Mouse (Mus musculus) MEL (cell line): ENCODE data around the gene Gm20388. TPM values are rescaled to one million over a fixed set of nuclear protein-coding genes. Genes with fewer than 3 reads are reported as not detected.
A peak's percentile ranks its signal among the peaks of the same experiment; 100 is the strongest.

Source experiments
- DNase-seq: peaks from one replicate; pipeline ENCODE4 v3.0.0; 2011; ENCODE audit warnings: low read depth, low spot score
- H3K27ac ChIP-seq: 2 replicates; pipeline ENCODE4 v1.5.1; 2012; ENCODE audit warnings: low read depth, mild to moderate bottlenecking, control low read depth, low read length, moderate library complexity; ENCODE audit not compliant: control insufficient read depth
- H3K27me3 ChIP-seq, 2 experiments: fragments of 150-350 bp in 1 of 2; sonication (generic) in 1 of 2; 2 replicates each; pipeline ENCODE4 v1.6.1; 2012; ENCODE audit warnings: low read length in 2 of 2, mild to moderate bottlenecking in 2 of 2, improper control_type of control experiment in 1 of 2, moderate library complexity in 1 of 2; ENCODE audit not compliant: insufficient read depth in 2 of 2, control insufficient read depth in 1 of 2
- H3K36me3 ChIP-seq, 2 experiments: 2 replicates each; pipeline ENCODE4 v1.6.1; 2012 to 2014; ENCODE audit warnings: low read length in 2 of 2, improper control_type of control experiment in 1 of 2, inconsistent platforms in 1 of 2, mild to moderate bottlenecking in 1 of 2; ENCODE audit not compliant: insufficient read depth in 2 of 2, control insufficient read depth in 1 of 2
- H3K4me1 ChIP-seq, 2 experiments: fragments of 150-350 bp in 1 of 2; sonication (generic) in 1 of 2; 2 replicates each; pipeline ENCODE4 v1.6.1; 2012; ENCODE audit warnings: low read length in 2 of 2, improper control_type of control experiment in 1 of 2, mild to moderate bottlenecking in 1 of 2; ENCODE audit not compliant: insufficient read depth in 2 of 2, control insufficient read depth in 1 of 2
- H3K4me3 ChIP-seq, 2 experiments: fragments of 150-350 bp in 1 of 2; sonication (generic) in 1 of 2; 2 replicates each; pipeline ENCODE4 v1.5.1; 2012; ENCODE audit warnings: low read depth in 2 of 2, low read length in 2 of 2, mild to moderate bottlenecking in 2 of 2, moderate library complexity in 2 of 2, control low read depth in 1 of 2, improper control_type of control experiment in 1 of 2; ENCODE audit not compliant: control insufficient read depth in 1 of 2, insufficient read depth in 1 of 2
- H3K79me2 ChIP-seq: 2 replicates; pipeline ENCODE4 v1.6.1; 2012; ENCODE audit warnings: mild to moderate bottlenecking, low read length, moderate library complexity; ENCODE audit not compliant: control insufficient read depth, poor library complexity, insufficient read depth
- H3K9ac ChIP-seq: 2 replicates; pipeline ENCODE4 v1.6.1; 2012; ENCODE audit warnings: low read depth, mild to moderate bottlenecking, control low read depth, low read length, moderate library complexity; ENCODE audit not compliant: control insufficient read depth, poor library complexity, severe bottlenecking
- H3K9me3 ChIP-seq: fragments of 150-350 bp; sonication (generic); replicated peaks from 2 replicates; pipeline ENCODE4 v1.6.1; 2012; ENCODE audit warnings: mild to moderate bottlenecking, low read length, improper control_type of control experiment, moderate library complexity; ENCODE audit not compliant: insufficient read depth
- CHD2 ChIP-seq: IDR thresholded peaks from 2 replicates; pipeline ENCODE4 v1.6.1; 2011; ENCODE audit warnings: low read length, improper control_type of control experiment
- CTCF ChIP-seq, 3 experiments: IDR thresholded peaks in 2 of 3; conservative IDR thresholded peaks in 1 of 3; 2 replicates each; pipeline ENCODE4 v1.5.1; 2011 to 2012; ENCODE audit warnings: low read length in 3 of 3, low read depth in 2 of 3, mild to moderate bottlenecking in 2 of 3, improper control_type of control experiment in 1 of 3, inconsistent platforms in 1 of 3, mixed read lengths in 1 of 3, moderate library complexity in 1 of 3; ENCODE audit not compliant: control insufficient read depth in 1 of 3, insufficient read depth in 1 of 3, poor library complexity in 1 of 3, severe bottlenecking in 1 of 3
- E2F4 ChIP-seq: IDR thresholded peaks from 2 replicates; pipeline ENCODE4 v1.6.1; 2011; ENCODE audit warnings: low read depth, low read length, improper control_type of control experiment, borderline replicate concordance
- ELF1 ChIP-seq: IDR thresholded peaks from 2 replicates; pipeline ENCODE4 v1.6.1; 2014; ENCODE audit warnings: low read depth, mild to moderate bottlenecking, inconsistent platforms, low read length, improper control_type of control experiment, moderate library complexity
- EP300 ChIP-seq, 2 experiments: IDR thresholded peaks; 2 replicates each; pipeline ENCODE4 v1.6.1; 2011; ENCODE audit warnings: improper control_type of control experiment in 2 of 2, low read length in 2 of 2, low read depth in 1 of 2, mild to moderate bottlenecking in 1 of 2
- HCFC1 ChIP-seq: IDR thresholded peaks from 2 replicates; pipeline ENCODE4 v1.6.1; 2012; ENCODE audit warnings: low read depth, mild to moderate bottlenecking, inconsistent platforms, low read length, improper control_type of control experiment, moderate library complexity
- JUND ChIP-seq: IDR thresholded peaks from 2 replicates; pipeline ENCODE4 v1.6.1; 2011; ENCODE audit warnings: low read depth, mild to moderate bottlenecking, improper control_type of control experiment, low read length
- KAT2A ChIP-seq: conservative IDR thresholded peaks from 2 replicates; pipeline ENCODE4 v1.6.1; 2012; ENCODE audit warnings: low read depth, low read length, improper control_type of control experiment, inconsistent platforms
- MAFK ChIP-seq: IDR thresholded peaks from 2 replicates; pipeline ENCODE4 v1.6.1; 2011; ENCODE audit warnings: low read depth, mild to moderate bottlenecking, low read length, improper control_type of control experiment, borderline replicate concordance
- MAX ChIP-seq: IDR thresholded peaks from 2 replicates; pipeline ENCODE4 v1.6.1; 2011; ENCODE audit warnings: low read length, improper control_type of control experiment
- MAZ ChIP-seq: IDR thresholded peaks from 2 replicates; pipeline ENCODE4 v1.6.1; 2012; ENCODE audit warnings: low read depth, mild to moderate bottlenecking, inconsistent platforms, low read length, improper control_type of control experiment
- MYB ChIP-seq: IDR thresholded peaks from 2 replicates; pipeline ENCODE4 v1.6.1; 2011; ENCODE audit warnings: mild to moderate bottlenecking, low read depth, low read length, improper control_type of control experiment
- MYC ChIP-seq: IDR thresholded peaks from 2 replicates; pipeline ENCODE4 v1.6.1; 2011; ENCODE audit warnings: low read depth, mild to moderate bottlenecking, low read length, improper control_type of control experiment, moderate library complexity
- NELFE ChIP-seq: IDR thresholded peaks from 2 replicates; pipeline ENCODE4 v1.6.1; 2011; ENCODE audit warnings: low read depth, low read length, improper control_type of control experiment
- POLR2A ChIP-seq, 2 experiments: IDR thresholded peaks; 2 replicates each; pipeline ENCODE4 v1.6.1; 2011 to 2012; ENCODE audit warnings: low read length in 2 of 2, mild to moderate bottlenecking in 2 of 2, control low read depth in 1 of 2, improper control_type of control experiment in 1 of 2, low read depth in 1 of 2, moderate library complexity in 1 of 2; ENCODE audit not compliant: control insufficient read depth in 1 of 2, insufficient read depth in 1 of 2, poor library complexity in 1 of 2
- POLR2AphosphoS5 ChIP-seq: IDR thresholded peaks from 2 replicates; pipeline ENCODE4 v1.6.1; 2012; ENCODE audit warnings: low read depth, borderline replicate concordance, mild to moderate bottlenecking, inconsistent platforms, low read length, moderate library complexity, mixed read lengths
- RAD21 ChIP-seq: IDR thresholded peaks from 2 replicates; pipeline ENCODE4 v1.6.1; 2011; ENCODE audit warnings: mild to moderate bottlenecking, low read depth, low read length, improper control_type of control experiment
- RCOR1 ChIP-seq: IDR thresholded peaks from 2 replicates; pipeline ENCODE4 v1.6.1; 2012; ENCODE audit warnings: low read depth, mild to moderate bottlenecking, inconsistent platforms, low read length, improper control_type of control experiment
- SMC3 ChIP-seq: IDR thresholded peaks from 2 replicates; pipeline ENCODE4 v1.6.1; 2011; ENCODE audit warnings: low read depth, low read length, improper control_type of control experiment
- TCF12 ChIP-seq: IDR thresholded peaks from 2 replicates; pipeline ENCODE4 v1.6.1; 2014; ENCODE audit warnings: low read depth, mild to moderate bottlenecking, inconsistent platforms, low read length, improper control_type of control experiment, moderate library complexity
- UBTF ChIP-seq: IDR thresholded peaks from 2 replicates; pipeline ENCODE4 v1.6.1; 2012; ENCODE audit warnings: low read depth, mild to moderate bottlenecking, inconsistent platforms, low read length, improper control_type of control experiment, moderate library complexity, borderline replicate concordance; ENCODE audit not compliant: insufficient read depth
- USF2 ChIP-seq, 2 experiments: IDR thresholded peaks; 2 replicates each; pipeline ENCODE4 v1.6.1; 2011 to 2012; ENCODE audit warnings: improper control_type of control experiment in 2 of 2, low read length in 2 of 2, borderline replicate concordance in 1 of 2, inconsistent platforms in 1 of 2, low read depth in 1 of 2, mild to moderate bottlenecking in 1 of 2; ENCODE audit not compliant: insufficient read depth in 1 of 2
- ZMIZ1 ChIP-seq: IDR thresholded peaks from 2 replicates; pipeline ENCODE4 v1.6.1; 2012; ENCODE audit warnings: low read depth, mild to moderate bottlenecking, inconsistent platforms, low read length, improper control_type of control experiment, moderate library complexity
- ZNF384 ChIP-seq: IDR thresholded peaks from 2 replicates; pipeline ENCODE4 v1.6.1; 2012; ENCODE audit warnings: low read depth, mild to moderate bottlenecking, inconsistent platforms, low read length, improper control_type of control experiment
- polyA plus RNA-seq, 2 experiments: library from polyadenylated mRNA; stranded (reverse) in 1 of 2; unstranded in 1 of 2; fragments of >175 nt in 1 of 2; fragments of >200 nt in 1 of 2; gene quantifications; 2 replicates each; pipeline versions ENCODE4 v1.2.1 to v1.2.4; 2012; ENCODE audit warnings: low replicate concordance in 2 of 2, low read depth in 1 of 2; ENCODE audit not compliant: insufficient read length in 2 of 2, insufficient read depth in 1 of 2, missing spikeins in 1 of 2
- total RNA-seq: library from RNA; depleted of rRNA; stranded (reverse); fragments of 300-350 nt; gene quantifications from 2 replicates; pipeline ENCODE4 v1.2.3, GENCODE M21; 2012

Gm20388 gene
- total and polyA plus RNA-seq, 3 experiments: 11.1 to 17.8 TPM; not detected in 1

DNA sequence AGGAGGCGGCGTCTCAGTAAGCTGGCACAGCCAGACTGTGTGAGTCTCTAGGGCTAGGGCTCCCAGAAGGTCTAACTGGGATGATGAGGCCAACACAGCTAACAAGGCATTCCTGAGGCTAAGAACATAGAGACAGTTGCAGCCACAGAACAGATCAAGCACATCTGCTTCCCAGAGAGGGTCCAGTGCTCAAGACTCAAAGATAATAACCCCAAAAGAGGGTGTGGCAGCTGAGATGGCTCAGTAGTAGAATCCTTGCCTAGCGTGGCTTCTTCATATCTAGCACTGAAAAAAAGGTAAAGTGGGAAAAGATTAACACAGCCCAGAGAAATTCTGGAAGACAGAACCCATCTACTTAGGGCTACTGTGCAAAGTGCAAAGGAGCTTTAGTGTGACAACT, 3045.4 kb downstream of the Gm20388 start (continued):
- no peak for TF ChIP-seq NELFE
- TF ChIP-seq KAT2A: no peak
- no peak for TF ChIP-seq MAFK
- no peak for TF ChIP-seq POLR2A (IDR thresholded peaks at IDR 0.05; ENCODE audit: control insufficient read depth in 1 of 2, insufficient read depth in 1 of 2, low read depth in 1 of 2, low read length in 2 of 2, poor library complexity in 1 of 2)
- TF ChIP-seq EP300 (IDR thresholded peaks at IDR 0.05; ENCODE audit: low read depth in 1 of 2, low read length in 2 of 2): peak; percentile 69 to 82
- no peak for TF ChIP-seq USF2 (IDR thresholded peaks at IDR 0.05; ENCODE audit: borderline replicate concordance in 1 of 2, insufficient read depth in 1 of 2, low read depth in 1 of 2, low read length in 2 of 2)
- no peak for TF ChIP-seq E2F4
- no peak for TF ChIP-seq MYB
- no peak for TF ChIP-seq ZMIZ1

DNA sequence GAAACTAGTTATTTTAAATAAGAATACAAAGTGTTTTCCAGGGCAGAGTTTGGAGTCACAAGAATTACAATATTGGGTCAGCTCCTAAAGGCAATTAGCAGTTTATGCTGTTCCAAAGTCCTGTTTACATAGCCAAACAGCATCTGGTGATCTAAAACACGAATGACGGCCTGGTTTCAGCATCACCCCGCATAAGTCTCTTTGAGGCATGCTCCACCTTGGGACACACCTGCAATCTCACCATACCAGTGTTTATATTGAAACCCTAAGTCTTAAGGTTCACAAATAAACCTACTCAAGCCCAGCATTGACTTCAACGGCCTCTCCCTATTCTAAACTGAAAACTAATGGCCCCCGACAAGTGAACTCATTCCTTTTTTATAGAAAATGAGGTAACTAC, 3049.7 kb downstream of the Gm20388 start:
- TF ChIP-seq SMC3 (no peak), CTCF (IDR thresholded peaks at IDR 0.05 in 2 of 3, conservative IDR thresholded peaks at IDR 0.05 in 1 of 3; ENCODE audit: control insufficient read depth in 1 of 3, insufficient read depth in 1 of 3, low read depth in 2 of 3, low read length in 3 of 3, poor library complexity in 1 of 3, severe bottlenecking in 1 of 3) (no peak), MAX (no peak), EP300 (IDR thresholded peaks at IDR 0.05; ENCODE audit: low read depth in 1 of 2, low read length in 2 of 2) (no peak), ZNF384 (no peak), POLR2AphosphoS5 (no peak), UBTF (no peak), MAFK (no peak), MAZ (no peak), NELFE (no peak), HCFC1 (no peak), RCOR1 (no peak), JUND (no peak), CHD2 (no peak), MYC (no peak), ELF1 (no peak), TCF12 (no peak), RAD21 (no peak)
- Histone ChIP-seq H3K27me3 (no peaks in the 10 kb centered on the region), H3K4me3 (no peak overlapping the region), H3K27ac (peak overlapping the region; percentile 48), H3K4me1 (peaks cover 46 to 50% of the 10 kb centered on the region in 2 experiments), H3K36me3 (peaks cover 7 to 70% of the 10 kb centered on the region in 2 experiments), H3K79me2 (peaks cover 81% of the 10 kb centered on the region), H3K9ac (no peak overlapping the region), H3K9me3 (no peaks in the 10 kb centered on the region)
- no peak for DNase-seq
